Mouse (Mus musculus): ENCODE measurements at regions not wholly inside any gene's neighbourhood (a gene's known extent, or its start where the extent isn't known, plus 50 kb on each side); places are given as distances from the start of the nearest gene placed in this dataset.

DNA sequence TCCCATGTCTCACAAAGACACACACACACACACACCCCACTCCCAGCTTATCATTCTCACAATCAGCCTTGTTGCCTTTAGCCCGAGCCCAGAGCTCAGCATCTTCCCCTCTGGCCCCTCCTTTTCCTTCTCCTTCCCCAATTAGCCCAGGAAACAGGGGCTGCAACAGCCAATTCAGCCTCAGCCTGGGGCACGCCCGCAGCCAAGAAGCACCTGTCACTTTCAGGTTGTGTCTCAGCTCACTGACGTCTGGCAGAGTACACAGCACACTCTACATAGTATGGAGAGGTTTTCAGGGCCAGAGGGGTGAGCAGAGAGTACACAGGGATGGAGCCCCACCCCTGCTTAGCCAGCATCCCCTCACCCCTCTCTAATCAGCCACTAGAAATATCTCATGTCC lies 106.4 kb downstream of the Plxna1 start:
- ATAC-seq (ENCODE audit: low TSS enrichment), result no peak

DNA sequence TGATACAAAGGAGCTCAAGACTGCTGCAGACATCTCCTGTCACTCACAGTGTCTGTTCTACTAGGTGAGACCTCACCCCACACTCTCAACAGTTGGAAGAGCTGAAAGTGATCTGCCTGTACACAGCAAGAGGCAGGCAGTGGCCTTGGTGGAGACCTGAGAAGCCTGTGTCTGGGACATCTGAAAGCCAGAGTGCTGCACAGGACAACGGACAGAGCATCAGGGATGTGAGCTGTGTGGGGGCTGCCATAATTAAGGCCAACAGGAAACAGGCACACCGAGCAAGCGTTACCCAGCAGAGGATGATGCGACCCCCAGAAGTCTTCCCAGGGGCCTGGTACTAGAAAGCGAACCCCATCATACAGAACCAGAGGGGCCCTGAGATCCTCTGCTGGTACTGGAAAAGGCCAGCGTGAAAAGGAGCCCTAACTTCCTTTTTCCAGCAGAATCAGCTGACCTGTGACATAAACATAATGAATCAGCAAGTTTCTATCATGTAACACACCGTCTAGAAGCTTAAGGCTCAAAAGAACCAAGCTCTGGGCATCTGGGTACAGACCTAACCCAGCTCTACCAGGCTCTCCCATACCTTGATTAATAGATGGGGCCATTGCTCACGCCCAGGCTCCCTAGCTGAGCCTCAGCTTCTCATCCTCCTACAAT lies 105.7 kb downstream of the Plxna1 start:
- ATAC-seq (ENCODE audit: low TSS enrichment), result no peak

DNA sequence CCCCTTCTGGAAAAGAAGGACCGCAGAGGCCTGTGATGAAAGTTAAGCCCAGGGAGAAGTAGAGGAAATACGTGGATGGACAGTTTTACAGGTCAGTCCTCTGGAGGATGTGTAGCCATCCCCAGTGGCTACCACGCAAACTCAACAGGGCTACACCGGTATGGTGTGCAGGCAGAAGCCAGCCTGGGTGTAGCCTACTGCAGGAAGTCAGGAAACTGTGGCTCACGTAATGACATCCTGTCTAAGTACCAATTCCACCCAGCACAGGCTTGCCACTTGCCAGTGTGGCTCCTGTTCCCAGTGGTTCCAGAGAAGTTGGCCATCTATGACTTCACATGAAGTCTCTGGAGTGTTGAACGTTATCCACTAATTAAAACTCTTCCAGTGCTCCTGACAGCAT lies 105.0 kb downstream of the Plxna1 start:
- no peak for ATAC-seq (ENCODE audit: low TSS enrichment)

DNA sequence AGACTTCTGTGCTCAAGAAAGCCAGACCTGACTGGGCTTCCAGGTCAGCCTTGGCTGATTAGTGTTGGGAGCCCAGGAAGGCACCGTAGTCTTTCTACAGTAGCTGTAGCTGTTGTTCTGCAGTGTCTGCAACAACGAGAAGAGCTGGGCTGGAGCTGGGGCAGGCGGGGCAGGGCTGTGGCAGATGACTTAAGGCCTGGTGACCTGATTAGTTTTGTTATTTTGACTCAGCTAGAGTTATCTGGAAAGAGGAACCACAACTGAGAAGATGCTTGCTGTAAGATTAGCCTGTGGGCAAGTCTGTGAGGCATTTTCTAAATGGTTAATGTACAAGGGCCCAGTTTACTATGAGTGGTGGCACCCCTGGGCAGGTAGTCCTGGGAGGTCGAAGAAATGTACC lies 104.3 kb downstream of the Plxna1 start:
- ATAC-seq (ENCODE audit: low TSS enrichment), result no peak

DNA sequence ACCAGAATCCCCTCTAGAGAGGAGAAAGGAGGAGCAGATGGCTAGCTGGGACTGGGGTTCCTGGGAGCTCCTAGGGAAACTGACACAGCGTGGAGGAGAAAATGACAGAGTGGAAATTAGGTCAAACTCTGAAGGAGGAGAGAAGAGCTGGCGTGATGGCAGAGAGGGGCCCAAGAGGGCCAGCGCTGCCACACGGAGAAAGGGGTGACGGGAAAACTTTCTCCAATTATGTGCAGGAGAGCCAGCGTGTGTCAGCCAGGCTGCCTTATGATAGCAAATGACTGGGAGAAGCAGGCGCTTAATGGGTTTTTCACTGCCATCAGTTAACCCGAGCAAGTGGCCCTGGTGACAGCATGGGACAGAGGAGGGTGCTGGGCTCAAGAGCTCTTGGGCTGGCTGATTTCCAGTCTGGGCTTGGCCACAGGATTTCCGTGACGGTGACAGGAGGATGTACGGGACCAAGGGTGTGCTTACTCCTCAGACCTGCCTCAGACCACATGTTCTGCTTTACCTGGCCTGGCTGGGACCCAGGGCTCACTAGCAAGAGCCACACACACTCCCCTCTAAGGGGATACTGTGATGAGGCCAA lies 102.9 kb downstream of the Plxna1 start:
- ATAC-seq (ENCODE audit: low TSS enrichment), result no peak

DNA sequence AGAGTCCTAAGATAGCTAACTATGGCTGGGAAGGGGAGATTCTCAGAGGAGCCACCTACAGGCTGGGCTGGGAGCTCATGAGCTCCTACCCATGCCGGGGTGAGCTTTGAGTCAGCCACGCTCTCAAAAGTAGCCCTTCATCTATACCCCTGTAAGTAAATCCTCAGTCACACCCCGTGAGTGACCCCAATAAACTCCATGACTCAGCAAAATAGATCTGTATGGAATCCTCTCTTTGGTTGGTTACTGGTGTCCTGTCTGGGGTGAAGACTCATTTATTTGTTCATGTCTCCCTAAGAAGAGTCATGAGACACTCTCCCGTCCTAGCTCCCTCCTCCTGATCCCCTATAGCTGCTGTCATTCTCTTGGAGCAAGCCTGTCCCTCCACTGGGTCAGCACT lies 99.5 kb downstream of the Plxna1 start:
- ATAC-seq (ENCODE audit: low TSS enrichment), result no peak

DNA sequence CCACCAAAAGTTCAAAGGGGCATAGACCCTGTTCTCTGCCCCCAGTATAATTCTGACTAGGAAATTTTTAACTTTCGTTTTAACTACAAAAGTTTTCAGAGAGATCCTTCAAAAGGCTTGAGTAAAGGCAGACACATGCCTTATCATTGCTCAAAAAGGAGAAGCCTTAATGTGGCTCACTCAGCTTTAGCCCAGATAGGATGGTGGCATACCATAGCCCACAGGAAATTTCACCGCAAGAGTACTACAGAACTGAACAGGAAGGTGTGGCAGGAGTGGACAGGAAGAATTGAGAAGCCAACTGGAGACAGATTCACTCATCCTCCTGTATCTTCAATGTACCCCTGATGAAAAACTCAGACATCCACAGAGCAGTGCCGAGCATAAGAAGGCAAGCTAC lies 97.1 kb downstream of the Plxna1 start:
- no peak for ATAC-seq (ENCODE audit: low TSS enrichment)

All from frontal cortex, adult (tissue).